Mouse (Mus musculus): ENCODE data around the gene Dclk2. TPM values are rescaled to one million over a fixed set of nuclear protein-coding genes. Genes with fewer than 3 reads are reported as not detected.

Dclk2 gene
- polyA plus RNA-seq, 1 experiment from 2014 or later, result 2.3 TPM

DNA sequence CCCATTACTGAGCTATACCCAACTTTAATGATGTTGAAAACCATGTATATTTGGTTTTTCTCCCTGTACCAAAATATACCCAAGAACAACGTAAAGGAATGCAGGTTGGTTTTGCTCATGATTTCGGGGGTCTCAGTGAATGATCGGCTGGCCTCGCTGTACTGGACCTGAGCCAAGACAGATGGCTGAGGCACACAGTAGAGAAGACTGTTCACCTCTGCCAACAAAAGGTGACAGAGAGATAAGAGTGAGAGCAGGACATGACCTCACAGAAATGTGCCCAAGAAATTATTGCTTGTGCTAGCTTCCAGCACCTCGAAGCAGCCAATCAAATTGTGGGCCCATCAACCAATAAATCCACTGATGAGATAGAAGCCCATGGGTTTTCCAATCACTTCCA lies 22.3 kb downstream of the Dclk2 start:
- Histone ChIP-seq H3K9ac (ENCODE audit: low read depth, low read length) (no peak overlapping the region), H3K4me2 (replicated peaks; ENCODE audit: low read depth) (no peak overlapping the region), H3K27ac (ENCODE audit: low read depth, low read length) (no peak overlapping the region), H3K9me3 (ENCODE audit: control insufficient read depth) (0 out of 2 replicates have a peak, but pooled peaks cover 4% of the 10 kb centered on the region), H3K4me3 (ENCODE audit: low read depth, low read length) (no peak overlapping the region), H3K4me1 (replicated peaks; ENCODE audit: control insufficient read depth, insufficient read depth, low read length) (no peaks in the 10 kb centered on the region), H3K36me3 (ENCODE audit: control insufficient read depth, insufficient read depth) (no peaks in the 10 kb centered on the region), H3K27me3 (replicated peaks; ENCODE audit: control insufficient read depth, insufficient read depth, low read length) (no peaks in the 10 kb centered on the region)
- no peak for TF ChIP-seq CTCF (IDR thresholded peaks at IDR 0.05; ENCODE audit: low read depth)
- 89% methylated on average over 5 of the region's 5 CpGs for WGBS
- ATAC-seq, result no peak

DNA sequence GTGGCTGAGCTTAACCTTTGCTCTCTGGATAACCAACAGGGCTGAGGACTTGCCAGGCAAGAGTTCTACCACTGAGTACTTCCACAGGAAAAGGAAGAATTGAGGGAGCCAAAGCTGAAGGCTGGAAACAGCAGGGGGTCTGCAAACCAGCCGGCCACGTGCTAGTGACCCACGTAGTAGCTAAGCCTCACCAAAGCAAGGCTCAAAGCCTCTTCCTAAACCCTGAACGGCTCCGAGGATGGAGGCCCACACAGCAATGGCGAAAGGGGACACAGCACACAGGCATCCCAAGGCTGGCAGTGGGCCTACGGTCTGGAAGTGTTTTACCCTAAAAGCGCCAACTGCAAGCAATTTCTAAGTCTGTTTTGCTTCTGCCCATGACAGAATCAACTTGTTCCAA lies 23.1 kb downstream of the Dclk2 start:
- Histone ChIP-seq H3K27ac (ENCODE audit: low read depth, low read length) (no peak overlapping the region), H3K4me1 (replicated peaks; ENCODE audit: control insufficient read depth, insufficient read depth, low read length) (no peaks in the 10 kb centered on the region), H3K36me3 (ENCODE audit: control insufficient read depth, insufficient read depth) (no peaks in the 10 kb centered on the region), H3K9me3 (ENCODE audit: control insufficient read depth) (0 out of 2 replicates have a peak, but pooled peaks cover 4% of the 10 kb centered on the region), H3K4me2 (replicated peaks; ENCODE audit: low read depth) (no peak overlapping the region), H3K9ac (ENCODE audit: low read depth, low read length) (no peak overlapping the region), H3K4me3 (ENCODE audit: low read depth, low read length) (no peak overlapping the region), H3K27me3 (replicated peaks; ENCODE audit: control insufficient read depth, insufficient read depth, low read length) (no peaks in the 10 kb centered on the region)
- no peak for TF ChIP-seq CTCF (IDR thresholded peaks at IDR 0.05; ENCODE audit: low read depth)
- 69% methylated on average over 8 of the region's 8 CpGs for WGBS
- no peak for ATAC-seq

DNA sequence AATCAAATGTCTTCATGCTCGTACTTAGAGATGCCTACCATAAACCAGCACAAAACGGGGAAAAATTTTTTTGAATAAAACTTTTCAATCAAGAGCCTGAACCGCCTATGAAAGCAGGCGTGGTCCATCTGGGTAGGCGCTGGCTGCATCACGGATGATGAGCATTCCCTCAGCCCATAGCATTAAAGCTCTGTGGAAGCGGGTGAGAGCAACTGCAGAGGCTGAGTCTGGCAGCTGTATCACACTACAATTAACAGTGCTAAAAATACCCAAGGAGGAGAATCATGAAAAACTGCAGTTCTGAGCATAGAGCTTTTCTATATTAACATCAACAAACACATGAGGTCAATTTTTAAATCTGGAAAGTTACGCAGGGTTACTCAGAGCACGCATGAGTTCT lies 23.6 kb downstream of the Dclk2 start:
- TF ChIP-seq CTCF (IDR thresholded peaks at IDR 0.05; ENCODE audit: low read depth), result no peak
- Histone ChIP-seq H3K9me3 (ENCODE audit: control insufficient read depth) (0 out of 2 replicates have a peak, but pooled peaks cover 4% of the 10 kb centered on the region), H3K36me3 (ENCODE audit: control insufficient read depth, insufficient read depth) (no peaks in the 10 kb centered on the region), H3K4me2 (replicated peaks; ENCODE audit: low read depth) (no peak overlapping the region), H3K27ac (ENCODE audit: low read depth, low read length) (no peak overlapping the region), H3K27me3 (replicated peaks; ENCODE audit: control insufficient read depth, insufficient read depth, low read length) (no peaks in the 10 kb centered on the region), H3K4me1 (replicated peaks; ENCODE audit: control insufficient read depth, insufficient read depth, low read length) (no peaks in the 10 kb centered on the region), H3K9ac (ENCODE audit: low read depth, low read length) (no peak overlapping the region), H3K4me3 (ENCODE audit: low read depth, low read length) (no peak overlapping the region)
- no peak for ATAC-seq
- WGBS, result 61% methylated on average over 9 of the region's 9 CpGs

DNA sequence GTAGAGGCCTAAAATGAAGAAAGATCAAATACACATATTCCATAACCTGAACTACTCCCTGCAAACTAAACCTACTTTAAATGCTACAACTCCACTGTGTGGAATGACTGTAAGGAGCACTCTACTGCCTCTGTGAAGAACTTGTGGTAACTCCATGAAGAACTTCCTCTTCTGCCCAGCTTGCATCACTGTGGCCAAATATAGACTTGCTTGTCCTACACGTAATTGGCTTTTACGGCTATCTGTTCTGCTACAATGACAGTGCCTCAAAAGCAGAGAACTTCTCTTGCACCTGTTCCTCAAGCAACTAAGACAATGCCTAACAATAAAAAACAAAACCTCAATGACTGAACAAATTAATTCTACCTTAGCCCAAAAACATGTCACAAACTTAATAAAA lies 26.2 kb downstream of the Dclk2 start:
- WGBS, result 79% methylated on average over 2 of the region's 2 CpGs
- ATAC-seq, result no peak
- no peaks in the 10 kb centered on the region for H3K9me3 ChIP-seq (ENCODE audit: control insufficient read depth)
- no peaks in the 10 kb centered on the region for H3K4me1 ChIP-seq (replicated peaks; ENCODE audit: control insufficient read depth, insufficient read depth, low read length)
- H3K27ac ChIP-seq (ENCODE audit: low read depth, low read length), result no peak overlapping the region
- TF ChIP-seq CTCF (IDR thresholded peaks at IDR 0.05; ENCODE audit: low read depth), result no peak
- no peak overlapping the region for H3K9ac ChIP-seq (ENCODE audit: low read depth, low read length)
- no peak overlapping the region for H3K4me2 ChIP-seq (replicated peaks; ENCODE audit: low read depth)
- H3K36me3 ChIP-seq (ENCODE audit: control insufficient read depth, insufficient read depth), result no peaks in the 10 kb centered on the region
- H3K27me3 ChIP-seq (replicated peaks; ENCODE audit: control insufficient read depth, insufficient read depth, low read length), result no peaks in the 10 kb centered on the region
- H3K4me3 ChIP-seq (ENCODE audit: low read depth, low read length), result no peak overlapping the region

DNA sequence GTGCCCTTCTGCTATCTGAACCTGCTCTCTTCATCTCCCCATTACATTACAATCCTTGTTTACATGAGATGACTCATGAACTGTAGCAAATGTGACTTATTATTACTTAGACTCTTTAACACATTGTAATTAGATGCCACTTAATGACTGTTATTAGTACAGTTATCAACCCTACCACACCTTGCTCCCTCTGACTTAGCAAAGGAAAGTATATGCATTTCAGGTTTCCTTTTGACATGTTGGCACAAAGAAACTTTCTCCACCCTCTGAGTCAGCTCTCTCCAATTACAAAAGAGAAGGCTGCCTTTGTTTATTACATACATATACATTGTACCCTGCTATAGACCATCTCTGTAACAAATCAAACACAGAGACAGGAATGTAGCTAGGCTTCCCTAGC lies 33.1 kb downstream of the Dclk2 start:
- Histone ChIP-seq H3K27ac (ENCODE audit: low read depth, low read length) (no peak overlapping the region), H3K4me1 (replicated peaks; ENCODE audit: control insufficient read depth, insufficient read depth, low read length) (no peaks in the 10 kb centered on the region), H3K9ac (ENCODE audit: low read depth, low read length) (no peak overlapping the region), H3K4me2 (replicated peaks; ENCODE audit: low read depth) (no peak overlapping the region), H3K4me3 (ENCODE audit: low read depth, low read length) (no peak overlapping the region), H3K9me3 (ENCODE audit: control insufficient read depth) (no peaks in the 10 kb centered on the region), H3K36me3 (ENCODE audit: control insufficient read depth, insufficient read depth) (no peaks in the 10 kb centered on the region), H3K27me3 (replicated peaks; ENCODE audit: control insufficient read depth, insufficient read depth, low read length) (no peaks in the 10 kb centered on the region)
- ATAC-seq, result no peak
- TF ChIP-seq CTCF (IDR thresholded peaks at IDR 0.05; ENCODE audit: low read depth), result no peak

DNA sequence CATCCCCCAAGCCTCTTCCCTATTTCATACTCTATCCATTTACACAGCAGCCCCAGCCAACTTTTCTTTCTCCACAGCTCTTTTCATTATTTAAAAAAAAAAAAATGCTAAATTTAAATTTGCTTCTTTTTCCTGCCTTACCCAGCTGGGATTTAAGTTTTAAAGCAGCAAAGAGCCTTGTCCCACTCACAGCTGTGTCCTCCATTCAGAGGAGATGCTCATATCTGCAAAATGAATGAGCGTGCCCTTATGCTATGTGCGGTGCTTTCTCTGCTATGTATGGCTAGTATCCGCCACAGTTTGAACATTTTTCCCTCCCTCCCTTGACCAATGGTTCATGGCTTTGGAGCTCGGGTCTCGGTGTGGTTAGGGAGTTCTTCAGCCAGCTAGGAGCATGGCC lies 35.5 kb downstream of the Dclk2 start:
- WGBS, result 96% methylated on average over 5 of the region's 5 CpGs
- no peak for ATAC-seq
- H3K27me3 ChIP-seq (replicated peaks; ENCODE audit: control insufficient read depth, insufficient read depth, low read length), result no peaks in the 10 kb centered on the region
- H3K4me2 ChIP-seq (replicated peaks; ENCODE audit: low read depth), result no peak overlapping the region
- no peaks in the 10 kb centered on the region for H3K36me3 ChIP-seq (ENCODE audit: control insufficient read depth, insufficient read depth)
- no peak overlapping the region for H3K4me3 ChIP-seq (ENCODE audit: low read depth, low read length)
- H3K27ac ChIP-seq (ENCODE audit: low read depth, low read length), result no peak overlapping the region
- no peak overlapping the region for H3K9ac ChIP-seq (ENCODE audit: low read depth, low read length)
- no peaks in the 10 kb centered on the region for H3K9me3 ChIP-seq (ENCODE audit: control insufficient read depth)
- H3K4me1 ChIP-seq (replicated peaks; ENCODE audit: control insufficient read depth, insufficient read depth, low read length), result no peaks in the 10 kb centered on the region
- no peak for TF ChIP-seq CTCF (IDR thresholded peaks at IDR 0.05; ENCODE audit: low read depth)

DNA sequence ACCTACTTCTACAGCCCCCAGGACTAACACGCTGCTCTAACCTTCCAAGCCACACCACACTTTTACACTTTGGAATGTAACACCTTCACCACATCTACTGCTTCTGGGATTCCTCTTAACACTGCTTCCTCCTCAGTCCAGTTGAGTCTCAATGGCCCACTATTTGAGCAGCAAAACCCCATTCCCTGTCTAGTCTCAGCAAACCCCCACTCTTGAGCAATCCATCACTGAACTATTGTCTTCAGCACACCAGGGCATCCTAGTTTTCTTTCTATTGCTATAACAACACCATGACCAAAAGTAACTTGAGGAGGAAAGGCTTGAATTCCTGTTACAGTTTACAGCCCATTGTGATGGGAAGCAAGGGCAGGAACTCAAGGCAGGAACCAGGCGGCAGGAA lies 36.2 kb downstream of the Dclk2 start:
- no peak for TF ChIP-seq CTCF (IDR thresholded peaks at IDR 0.05; ENCODE audit: low read depth)
- Histone ChIP-seq H3K4me3 (ENCODE audit: low read depth, low read length) (no peak overlapping the region), H3K4me2 (replicated peaks; ENCODE audit: low read depth) (no peak overlapping the region), H3K36me3 (ENCODE audit: control insufficient read depth, insufficient read depth) (no peaks in the 10 kb centered on the region), H3K9ac (ENCODE audit: low read depth, low read length) (no peak overlapping the region), H3K27me3 (replicated peaks; ENCODE audit: control insufficient read depth, insufficient read depth, low read length) (no peaks in the 10 kb centered on the region), H3K9me3 (ENCODE audit: control insufficient read depth) (no peaks in the 10 kb centered on the region), H3K4me1 (replicated peaks; ENCODE audit: control insufficient read depth, insufficient read depth, low read length) (no peaks in the 10 kb centered on the region), H3K27ac (ENCODE audit: low read depth, low read length) (no peak overlapping the region)
- no peak for ATAC-seq
- WGBS, result 95% methylated on average over 2 of the region's 2 CpGs
